Mouse (Mus musculus): ENCODE measurements around the gene Cfap97. TPM values are rescaled to one million over a fixed set of nuclear protein-coding genes. Genes with fewer than 3 reads are reported as not detected.

The Cfap97 gene
- total RNA-seq, 1 experiment: 7.4 TPM

DNA sequence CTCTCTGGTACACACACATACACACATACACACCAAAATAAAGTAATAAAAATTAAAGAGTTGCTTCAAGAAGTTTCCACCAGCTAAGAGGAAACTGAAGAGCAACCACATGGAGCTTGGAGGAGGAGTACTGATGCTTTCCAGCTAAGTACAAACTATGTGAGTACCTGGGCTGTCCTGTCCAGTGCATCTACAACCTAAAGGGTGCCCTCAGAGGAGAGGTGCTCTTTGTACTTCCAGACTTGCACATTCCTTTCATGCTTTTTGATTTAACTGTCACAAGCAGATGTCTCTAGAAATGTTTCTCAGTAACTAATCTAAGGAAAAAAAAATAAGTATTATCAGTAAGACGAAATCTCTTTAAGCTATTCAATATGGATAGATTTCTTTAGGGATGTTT lies 14.2 kb upstream of the Cfap97 start:
- TF ChIP-seq MAFK (IDR thresholded peaks at IDR 0.05; ENCODE audit: insufficient read depth, low read depth, low read length): no peak
- TF ChIP-seq ZC3H11A (IDR thresholded peaks at IDR 0.05; ENCODE audit: borderline replicate concordance, low read depth, low read length): no peak
- no peak for TF ChIP-seq CHD2 (IDR thresholded peaks at IDR 0.05; ENCODE audit: low read depth, low read length)
- no peak for TF ChIP-seq HCFC1 (IDR thresholded peaks at IDR 0.05; ENCODE audit: borderline replicate concordance, insufficient read depth, low read length)
- TF ChIP-seq ZNF384 (IDR thresholded peaks at IDR 0.05; ENCODE audit: low read depth, low read length): no peak
- in situ Hi-C loops (cut with MboI; ENCODE audit: low sequenced_read_pairs in 2 of 2, unreplicated experiment in 2 of 2): no loop called here
- Histone ChIP-seq H3K36me3 (ENCODE audit: control insufficient read depth, insufficient read depth, low read length, poor library complexity, severe bottlenecking) (no peaks in the 10 kb centered on the region), H3K27ac (ENCODE audit: insufficient read depth, low read depth, low read length, poor library complexity, severe bottlenecking) (no peak overlapping the region), H3K4me3 (ENCODE audit: insufficient read depth in 1 of 2, low read depth in 1 of 2, low read length in 2 of 2, poor library complexity in 1 of 2, severe bottlenecking in 1 of 2) (no peak overlapping the region), H3K9ac (ENCODE audit: insufficient read depth, low read depth, low read length, poor library complexity, severe bottlenecking) (no peak overlapping the region), H3K4me1 (ENCODE audit: control insufficient read depth in 2 of 2, insufficient read depth in 2 of 2, low read length in 2 of 2, poor library complexity in 1 of 2) (no peaks in the 10 kb centered on the region), H3K9me3 (ENCODE audit: control insufficient read depth, insufficient read depth, low read depth, low read length) (no peaks in the 10 kb centered on the region)
- DNase-seq (ENCODE audit: low read depth, low spot score): no peak

DNA sequence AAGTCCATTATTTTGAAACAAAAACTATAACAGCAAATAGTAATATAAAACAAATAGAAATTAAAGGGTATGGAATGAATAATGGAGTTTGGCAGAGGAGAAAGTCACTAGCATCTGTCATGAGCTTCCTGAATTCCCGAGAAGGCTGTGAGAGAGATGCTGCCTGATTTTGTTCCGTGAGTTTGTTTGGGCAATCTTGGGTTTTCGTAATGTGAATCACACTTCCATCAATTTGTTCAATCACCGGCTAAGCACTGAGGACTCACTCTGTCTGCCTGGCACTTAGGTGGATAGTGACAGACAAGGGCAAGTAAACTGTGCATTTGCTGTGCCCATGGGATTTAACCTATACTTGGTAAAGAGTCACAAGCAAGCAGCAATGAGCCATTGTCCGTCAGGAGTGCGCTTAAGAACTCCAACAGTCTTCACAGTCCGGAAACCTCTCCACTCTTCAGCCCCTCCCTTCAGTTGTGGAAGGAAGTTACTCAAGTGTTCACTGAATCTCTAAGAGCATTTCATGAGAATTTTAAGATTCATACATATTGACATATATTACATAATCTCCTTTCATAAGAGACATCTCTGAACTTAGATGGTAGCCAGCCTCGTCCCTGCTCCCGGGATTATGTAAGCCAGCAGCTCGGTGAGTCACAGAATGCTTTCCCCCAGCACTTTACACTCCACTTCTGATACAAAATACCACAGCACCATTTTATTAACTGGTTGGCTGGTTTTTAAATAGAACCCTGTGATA lies 13.6 kb upstream of the Cfap97 start:
- DNase-seq (ENCODE audit: low read depth, low spot score): no peak
- Histone ChIP-seq H3K36me3 (ENCODE audit: control insufficient read depth, insufficient read depth, low read length, poor library complexity, severe bottlenecking) (no peaks in the 10 kb centered on the region), H3K4me3 (ENCODE audit: insufficient read depth in 1 of 2, low read depth in 1 of 2, low read length in 2 of 2, poor library complexity in 1 of 2, severe bottlenecking in 1 of 2) (no peak overlapping the region), H3K4me1 (ENCODE audit: control insufficient read depth in 2 of 2, insufficient read depth in 2 of 2, low read length in 2 of 2, poor library complexity in 1 of 2) (no peaks in the 10 kb centered on the region; a peak in 1 of 4 replicates), H3K27ac (ENCODE audit: insufficient read depth, low read depth, low read length, poor library complexity, severe bottlenecking) (no peak overlapping the region), H3K9me3 (ENCODE audit: control insufficient read depth, insufficient read depth, low read depth, low read length) (no peaks in the 10 kb centered on the region), H3K9ac (ENCODE audit: insufficient read depth, low read depth, low read length, poor library complexity, severe bottlenecking) (no peak overlapping the region)
- TF ChIP-seq ZC3H11A (IDR thresholded peaks at IDR 0.05; ENCODE audit: borderline replicate concordance, low read depth, low read length) (no peak), CHD2 (IDR thresholded peaks at IDR 0.05; ENCODE audit: low read depth, low read length) (no peak), ZNF384 (IDR thresholded peaks at IDR 0.05; ENCODE audit: low read depth, low read length) (no peak), HCFC1 (IDR thresholded peaks at IDR 0.05; ENCODE audit: borderline replicate concordance, insufficient read depth, low read length) (no peak), MAFK (IDR thresholded peaks at IDR 0.05; ENCODE audit: insufficient read depth, low read depth, low read length) (no peak)
- in situ Hi-C loops (cut with MboI; ENCODE audit: low sequenced_read_pairs in 2 of 2, unreplicated experiment in 2 of 2): no loop called here

DNA sequence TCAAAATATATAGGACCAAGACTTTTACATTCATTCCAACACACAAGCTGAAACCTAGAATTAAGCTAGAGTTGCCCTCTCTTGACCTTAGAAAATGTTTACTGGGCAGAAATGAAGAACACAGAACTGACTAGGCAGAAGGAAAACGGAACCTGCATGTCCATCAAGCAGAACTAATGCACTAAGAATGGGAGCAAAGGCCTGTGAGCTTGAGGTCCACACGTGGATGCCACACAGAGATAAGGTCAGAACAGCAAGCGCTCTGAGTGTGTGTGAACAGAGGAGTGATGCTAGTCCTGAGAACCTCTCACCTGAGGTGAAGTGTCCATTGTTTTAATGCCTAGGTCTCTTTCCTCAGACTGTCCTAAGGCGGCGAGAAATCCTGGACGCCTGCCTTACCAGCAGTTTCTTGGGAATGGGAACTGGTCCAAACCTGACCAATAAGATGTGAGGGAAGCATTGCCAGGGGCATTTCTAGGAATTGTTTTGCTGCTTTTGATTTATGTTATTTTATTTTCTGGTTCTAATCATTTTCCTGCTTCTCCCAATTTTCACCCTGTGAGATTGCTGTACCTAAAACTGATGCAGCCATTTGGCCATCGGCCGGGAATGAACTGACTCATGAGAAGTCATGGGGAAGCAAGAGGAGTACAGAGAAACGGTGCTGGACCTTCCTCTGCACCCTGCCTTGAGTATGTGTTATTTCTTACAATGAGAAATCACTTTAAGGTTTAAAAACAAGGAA lies 11.0 kb upstream of the Cfap97 start:
- in situ Hi-C loops (cut with MboI; ENCODE audit: low sequenced_read_pairs in 2 of 2, unreplicated experiment in 2 of 2): no loop called here
- no peak for DNase-seq (ENCODE audit: low read depth, low spot score)
- Histone ChIP-seq H3K4me1 (ENCODE audit: control insufficient read depth in 2 of 2, insufficient read depth in 2 of 2, low read length in 2 of 2, poor library complexity in 1 of 2) (peaks cover 2% of the 10 kb centered on the region in 2 experiments; a peak in 3 of 4 replicates), H3K36me3 (ENCODE audit: control insufficient read depth, insufficient read depth, low read length, poor library complexity, severe bottlenecking) (no peaks in the 10 kb centered on the region), H3K4me3 (ENCODE audit: insufficient read depth in 1 of 2, low read depth in 1 of 2, low read length in 2 of 2, poor library complexity in 1 of 2, severe bottlenecking in 1 of 2) (no peak overlapping the region), H3K9ac (ENCODE audit: insufficient read depth, low read depth, low read length, poor library complexity, severe bottlenecking) (no peak overlapping the region), H3K27ac (ENCODE audit: insufficient read depth, low read depth, low read length, poor library complexity, severe bottlenecking) (no peak overlapping the region), H3K9me3 (ENCODE audit: control insufficient read depth, insufficient read depth, low read depth, low read length) (no peaks in the 10 kb centered on the region)
- TF ChIP-seq ZC3H11A (IDR thresholded peaks at IDR 0.05; ENCODE audit: borderline replicate concordance, low read depth, low read length): no peak
- TF ChIP-seq HCFC1 (IDR thresholded peaks at IDR 0.05; ENCODE audit: borderline replicate concordance, insufficient read depth, low read length): no peak
- TF ChIP-seq CHD2 (IDR thresholded peaks at IDR 0.05; ENCODE audit: low read depth, low read length): no peak

DNA sequence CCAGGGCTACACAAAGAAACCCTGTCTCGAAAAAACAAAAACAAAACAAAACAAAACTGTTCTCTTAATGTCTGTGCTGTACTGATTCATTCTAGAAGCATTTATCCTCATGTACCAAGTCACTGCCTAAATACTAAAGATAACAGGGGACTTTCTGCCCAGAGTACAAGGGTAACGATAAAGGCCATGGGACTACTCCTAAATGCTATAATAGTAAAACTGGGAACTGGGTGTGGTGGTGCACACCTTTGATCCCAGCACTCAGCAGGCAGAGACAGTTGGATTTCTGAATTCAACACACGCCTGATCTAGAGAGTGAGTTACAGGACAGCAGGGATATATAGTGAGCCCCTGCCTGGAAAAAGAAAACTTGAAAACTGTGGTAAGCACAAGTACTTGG lies 9.9 kb upstream of the Cfap97 start:
- peaks cover 2% of the 10 kb centered on the region in 2 experiments; a peak in 3 of 4 replicates for H3K4me1 ChIP-seq (ENCODE audit: control insufficient read depth in 2 of 2, insufficient read depth in 2 of 2, low read length in 2 of 2, poor library complexity in 1 of 2)
- H3K9me3 ChIP-seq (ENCODE audit: control insufficient read depth, insufficient read depth, low read depth, low read length): no peaks in the 10 kb centered on the region
- no peak overlapping the region for H3K4me3 ChIP-seq (ENCODE audit: insufficient read depth in 1 of 2, low read depth in 1 of 2, low read length in 2 of 2, poor library complexity in 1 of 2, severe bottlenecking in 1 of 2)
- TF ChIP-seq MAFK (IDR thresholded peaks at IDR 0.05; ENCODE audit: insufficient read depth, low read depth, low read length) (no peak), CHD2 (IDR thresholded peaks at IDR 0.05; ENCODE audit: low read depth, low read length) (no peak), ZC3H11A (IDR thresholded peaks at IDR 0.05; ENCODE audit: borderline replicate concordance, low read depth, low read length) (no peak), HCFC1 (IDR thresholded peaks at IDR 0.05; ENCODE audit: borderline replicate concordance, insufficient read depth, low read length) (no peak), ZNF384 (IDR thresholded peaks at IDR 0.05; ENCODE audit: low read depth, low read length) (no peak)
- DNase-seq (ENCODE audit: low read depth, low spot score): no peak
- no peak overlapping the region for H3K9ac ChIP-seq (ENCODE audit: insufficient read depth, low read depth, low read length, poor library complexity, severe bottlenecking)
- in situ Hi-C loops (cut with MboI; ENCODE audit: low sequenced_read_pairs in 2 of 2, unreplicated experiment in 2 of 2): no loop called here
- no peak overlapping the region for H3K27ac ChIP-seq (ENCODE audit: insufficient read depth, low read depth, low read length, poor library complexity, severe bottlenecking)
- no peaks in the 10 kb centered on the region for H3K36me3 ChIP-seq (ENCODE audit: control insufficient read depth, insufficient read depth, low read length, poor library complexity, severe bottlenecking)

All from ES-E14 (cell line).